Mouse (Mus musculus) heart, adult 2 months (tissue): Measurements from ENCODE around the gene Tmem189.

Experiments
- CTCF ChIP-seq: fragments of 200-600 bp; IDR thresholded peaks from 2 replicates; pipeline ENCODE4 v1.8.1; 2022; ENCODE audit warnings: antibody characterized with exemption, mild to moderate bottlenecking, moderate library complexity
- EP300 ChIP-seq: fragments of 200-500 bp; IDR thresholded peaks from 2 replicates; pipeline ENCODE4 v1.6.1; 2011; ENCODE audit warnings: low read depth, low read length, control low read depth; ENCODE audit not compliant: insufficient read depth
- POLR2A ChIP-seq: fragments of 200-500 bp; IDR thresholded peaks from 2 replicates; pipeline ENCODE4 v1.6.1; 2011; ENCODE audit warnings: mild to moderate bottlenecking, low read depth, low read length, control low read depth; ENCODE audit not compliant: insufficient read depth

- TF ChIP-seq EP300 (no peak), POLR2A (no peak), CTCF (no peak)
These were observed 18.5 kb downstream of the Tmem189 start for GRCm38 (mm10) chr2:167671101-167671633.
